Mouse (Mus musculus): Measurements from ENCODE around the gene Bcl7a.

DNA sequence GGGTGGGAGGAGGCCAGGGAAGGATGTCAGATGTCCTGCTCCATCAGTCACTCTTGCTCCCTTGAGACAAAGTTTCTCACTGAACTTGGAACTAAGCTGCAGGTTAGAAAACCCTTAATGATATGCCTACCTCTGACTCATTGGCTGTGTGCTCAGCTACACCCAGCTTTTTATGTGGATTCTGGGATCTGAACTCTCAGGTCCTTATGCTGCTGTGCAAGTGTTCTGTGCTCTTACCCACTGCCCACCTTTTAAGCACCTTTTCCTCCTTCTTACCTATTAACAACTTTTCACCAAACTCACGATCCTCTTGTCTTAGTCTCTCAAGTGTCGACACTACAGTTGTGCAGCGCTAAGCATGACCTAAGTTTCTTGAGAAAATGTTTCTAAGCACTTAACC lies 60.8 kb downstream of the Bcl7a start:
- TF ChIP-seq CTCF (IDR thresholded peaks at IDR 0.05; ENCODE audit: low read depth) (no peak), EP300 (IDR thresholded peaks at IDR 0.05; ENCODE audit: low read depth) (no peak)
